Mouse (Mus musculus) CH12.LX (cell line): ENCODE measurements around the gene Gtf2b. TPM values are rescaled to one million over a fixed set of nuclear protein-coding genes. Genes with fewer than 3 reads are reported as not detected.

Experiments
- DNase-seq: peaks from one replicate; pipeline ENCODE4 v3.0.0-alpha.2; 2013; ENCODE audit errors: extremely low read depth
- H3K27ac ChIP-seq: 2 replicates; pipeline ENCODE4 v1.5.1; 2012; ENCODE audit warnings: low read depth, mild to moderate bottlenecking, control low read depth, moderate library complexity; ENCODE audit not compliant: insufficient read depth
- H3K27me3 ChIP-seq: replicated peaks from 2 replicates; pipeline ENCODE3; 2012; ENCODE audit warnings: inconsistent platforms
- H3K36me3 ChIP-seq, 2 experiments: replicated peaks in 1 of 2; 2 replicates each; pipeline versions ENCODE3 to v1.6.1; 2012; ENCODE audit warnings: inconsistent platforms in 1 of 2, low read length in 1 of 2, mild to moderate bottlenecking in 1 of 2, mixed read lengths in 1 of 2, moderate library complexity in 1 of 2; ENCODE audit not compliant: control insufficient read depth in 1 of 2, insufficient read depth in 1 of 2
- H3K4me1 ChIP-seq, 2 experiments: 2 replicates each; pipeline ENCODE4 v1.6.1; 2012; ENCODE audit warnings: inconsistent platforms in 1 of 2, moderate library complexity in 1 of 2; ENCODE audit not compliant: insufficient read depth in 2 of 2, control insufficient read depth in 1 of 2
- H3K4me2 ChIP-seq: 2 replicates; pipeline ENCODE4 v1.6.1; 2012; ENCODE audit warnings: low read depth, mild to moderate bottlenecking, control low read depth; ENCODE audit not compliant: poor library complexity, insufficient read depth, severe bottlenecking
- H3K4me3 ChIP-seq, 3 experiments: fragments of 150-350 bp in 1 of 3; sonication (generic) in 1 of 3; replicated peaks in 1 of 3; 2 replicates each; pipeline versions ENCODE3 to v1.5.1; 2011 to 2012; ENCODE audit warnings: low read depth in 2 of 3, low read length in 2 of 3, mild to moderate bottlenecking in 2 of 3, moderate library complexity in 2 of 3, control low read depth in 1 of 3, improper control_type of control experiment in 1 of 3, inconsistent platforms in 1 of 3, mixed read lengths in 1 of 3; ENCODE audit not compliant: poor library complexity in 1 of 3
- H3K79me2 ChIP-seq: replicated peaks from 2 replicates; pipeline ENCODE4 v1.6.1; 2012; ENCODE audit warnings: mild to moderate bottlenecking, moderate library complexity; ENCODE audit not compliant: control insufficient read depth, poor library complexity, insufficient read depth, severe bottlenecking; ENCODE audit errors: extremely low read depth
- H3K9ac ChIP-seq: 2 replicates; pipeline ENCODE4 v1.6.1; 2012; ENCODE audit warnings: low read depth, mild to moderate bottlenecking, control low read depth, moderate library complexity; ENCODE audit not compliant: insufficient read depth
- H3K9me3 ChIP-seq: replicated peaks from 2 replicates; pipeline ENCODE3; 2012; ENCODE audit warnings: low read length, inconsistent platforms, mixed read lengths
- BHLHE40 ChIP-seq: IDR thresholded peaks from 2 replicates; pipeline ENCODE4 v1.6.1; 2011; ENCODE audit warnings: mild to moderate bottlenecking, low read depth, low read length, improper control_type of control experiment
- CHD2 ChIP-seq: IDR thresholded peaks from 2 replicates; pipeline ENCODE4 v1.6.1; 2011; ENCODE audit warnings: low read length, improper control_type of control experiment
- CTCF ChIP-seq, 2 experiments: IDR thresholded peaks in 1 of 2; conservative IDR thresholded peaks in 1 of 2; 2 replicates each; pipeline ENCODE4 v1.5.1; 2011 to 2012; ENCODE audit warnings: low read depth in 2 of 2, low read length in 2 of 2, improper control_type of control experiment in 1 of 2, inconsistent platforms in 1 of 2, mild to moderate bottlenecking in 1 of 2, moderate library complexity in 1 of 2
- IRF4 ChIP-seq: IDR thresholded peaks from 2 replicates; pipeline ENCODE4 v1.6.1; 2014; ENCODE audit warnings: low read depth, mild to moderate bottlenecking, inconsistent platforms, low read length, improper control_type of control experiment
- MAZ ChIP-seq: IDR thresholded peaks from 2 replicates; pipeline ENCODE4 v1.6.1; 2012; ENCODE audit warnings: low read depth, mild to moderate bottlenecking, inconsistent platforms, low read length, improper control_type of control experiment, moderate library complexity
- MEF2A ChIP-seq: IDR thresholded peaks from 2 replicates; pipeline ENCODE4 v1.6.1; 2014; ENCODE audit warnings: low read depth, mild to moderate bottlenecking, inconsistent platforms, low read length, improper control_type of control experiment, borderline replicate concordance
- MXI1 ChIP-seq: IDR thresholded peaks from 2 replicates; pipeline ENCODE4 v1.6.1; 2011; ENCODE audit warnings: mild to moderate bottlenecking, low read depth, low read length, improper control_type of control experiment
- NRF1 ChIP-seq: IDR thresholded peaks from 2 replicates; pipeline ENCODE4 v1.6.1; 2014; ENCODE audit warnings: low read depth, mild to moderate bottlenecking, inconsistent platforms, low read length, improper control_type of control experiment, moderate library complexity
- POLR2AphosphoS2 ChIP-seq: IDR thresholded peaks from 2 replicates; pipeline ENCODE4 v1.6.1; 2011; ENCODE audit warnings: low read depth, low read length, improper control_type of control experiment
- RAD21 ChIP-seq: IDR thresholded peaks from 2 replicates; pipeline ENCODE4 v1.6.1; 2011; ENCODE audit warnings: low read depth, mild to moderate bottlenecking, low read length, improper control_type of control experiment, moderate library complexity
- SIN3A ChIP-seq: IDR thresholded peaks from 2 replicates; pipeline ENCODE4 v1.6.1; 2012; ENCODE audit warnings: low read length, improper control_type of control experiment, inconsistent platforms
- SMC3 ChIP-seq: IDR thresholded peaks from 2 replicates; pipeline ENCODE4 v1.6.1; 2011; ENCODE audit warnings: low read depth, low read length, improper control_type of control experiment
- ZNF384 ChIP-seq: IDR thresholded peaks from 2 replicates; pipeline ENCODE4 v1.6.1; 2012; ENCODE audit warnings: low read depth, low read length, improper control_type of control experiment, inconsistent platforms
- dilution Hi-C: fragments of 300-500 bp; cut with MboI; formaldehyde crosslinking; loops from 2 replicates; pipeline ENCODE4 v1.14.3; 2020; ENCODE audit warnings: low sequenced_read_pairs; ENCODE audit not compliant: extremely low pct_unique_long_range_greater_than_20kb, extremely low pct_ligation_motif_present
- in situ Hi-C: fragments of 300-500 bp; cut with MboI; formaldehyde crosslinking; loops from 3 replicates; pipeline ENCODE4 v1.14.3; 2019; ENCODE audit warnings: low sequenced_read_pairs, low pct_ligation_motif_present, low pct_unique_long_range_greater_than_20kb, mixed read lengths
- polyA plus RNA-seq: library from polyadenylated mRNA; unstranded; fragments of >175 nt; gene quantifications from 2 replicates; pipeline ENCODE4 v1.2.1, GENCODE M21; 2012; ENCODE audit warnings: low read depth; ENCODE audit not compliant: insufficient read length
- total RNA-seq, 2 experiments: library from RNA; depleted of rRNA; stranded (reverse); fragments of 300-350 nt in 1 of 2; fragments of >200 nt in 1 of 2; gene quantifications; 2 replicates each; pipeline ENCODE4 v1.2.3; 2012 to 2014

The Gtf2b gene
- total and polyA plus RNA-seq, 3 experiments: 120 to 297 (median 138) TPM

GRCm38 (mm10) chr3:142770518-142770917 is 5.7 kb downstream of the Gtf2b start:
- Histone ChIP-seq H3K4me2 (no peak overlapping the region), H3K36me3 (peaks cover 29 to 70% of the 10 kb centered on the region in 2 experiments)
- no peak for DNase-seq

GRCm38 (mm10) chr3:142773538-142774191 is 8.8 kb downstream of the Gtf2b start:
- no peak for DNase-seq
- Histone ChIP-seq H3K27ac (no peak overlapping the region), H3K36me3 (peaks cover 48 to 92% of the 10 kb centered on the region in 2 experiments), H3K4me1 (peaks cover 5 to 36% of the 10 kb centered on the region in 2 experiments; a peak in 2 of 4 replicates), H3K4me2 (no peak overlapping the region), H3K4me3 (no peak overlapping the region), H3K9me3 (no peaks in the 10 kb centered on the region), H3K9ac (no peak overlapping the region), H3K79me2 (peaks cover 55% of the 10 kb centered on the region), H3K27me3 (no peaks in the 10 kb centered on the region)
- in situ Hi-C loops (loop anchor here (10.0 kb wide), 1 partner anchor 151 kb away; no protein-coding TSS in a partner anchor), dilution Hi-C loops (no loop called here)
- no peak for TF ChIP-seq POLR2AphosphoS2
- TF ChIP-seq CTCF (conservative IDR thresholded peaks at IDR 0.05 in 1 of 2, IDR thresholded peaks at IDR 0.05 in 1 of 2; ENCODE audit: low read depth in 2 of 2, low read length in 2 of 2): peak in 1 of 2 experiments; percentile 48; a peak in 2 of 4 replicates
- TF ChIP-seq RAD21: peak; percentile 43

More at GRCm38 (mm10) chr3:142770518-142770917, 5.7 kb downstream of the Gtf2b start:
- in situ Hi-C loops: loop anchor here (10.0 kb wide), 1 partner anchor 154 kb away; no protein-coding TSS in a partner anchor
- no peaks in the 10 kb centered on the region for H3K9me3 ChIP-seq
- dilution Hi-C loops: no loop called here
- TF ChIP-seq MXI1 (no peak), CHD2 (no peak), NRF1 (no peak), MEF2A (no peak), SMC3 (no peak), SIN3A (no peak), BHLHE40 (no peak), MAZ (no peak), CTCF (conservative IDR thresholded peaks at IDR 0.05 in 1 of 2, IDR thresholded peaks at IDR 0.05 in 1 of 2; ENCODE audit: low read depth in 2 of 2, low read length in 2 of 2) (no peak), ZNF384 (no peak), RAD21 (no peak), POLR2AphosphoS2 (no peak), IRF4 (no peak)
- TF ChIP-seq, all 38 proteins: peak for 0
- peaks cover 12 to 61% of the 10 kb centered on the region in 2 experiments for H3K4me1 ChIP-seq
- no peaks in the 10 kb centered on the region for H3K27me3 ChIP-seq
- no peak overlapping the region for H3K9ac ChIP-seq
- no peak overlapping the region for H3K27ac ChIP-seq
- H3K4me3 ChIP-seq: no peak overlapping the region
- peaks cover 68% of the 10 kb centered on the region for H3K79me2 ChIP-seq
